Mouse (Mus musculus) testis, postnatal 14 days (tissue): Measurements from ENCODE around the gene Dazap2.

Source experiments
- DNase-seq: peaks from one replicate; pipeline ENCODE4 v3.0.0; 2021; ENCODE audit warnings: low spot score

Gene Dazap2

GRCm38 (mm10) chr15:100611951-100612350, 3.2 kb upstream of the Dazap2 start:
- DNase-seq, result no peak

- DNase-seq, result no peak
These were observed 2.7 kb upstream of the Dazap2 start for GRCm38 (mm10) chr15:100612432-100612831.

DNA sequence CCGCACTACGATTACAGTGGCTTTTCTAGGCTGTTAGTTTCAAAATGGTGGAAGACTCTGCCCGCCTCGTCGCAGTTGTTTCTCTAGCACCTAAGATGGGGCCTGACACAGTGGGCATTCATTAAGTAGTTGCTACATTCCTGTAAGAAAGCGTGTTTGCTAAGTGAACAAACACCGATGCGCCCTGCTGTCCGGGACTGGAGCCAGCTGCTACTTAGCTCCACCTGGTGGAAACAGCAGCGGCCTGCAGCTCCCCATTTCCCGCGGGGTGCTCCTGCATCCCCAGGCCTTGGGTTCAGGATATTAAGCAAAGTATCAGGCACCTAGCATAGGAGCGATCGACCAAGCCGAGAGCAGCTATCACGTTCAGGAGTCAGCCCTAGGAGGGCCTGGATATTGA, 1.6 kb upstream of the Dazap2 start:
- DNase-seq, result peak; percentile 81

- DNase-seq, result no peak
These were observed 742 bp upstream of the Dazap2 start for GRCm38 (mm10) chr15:100614218-100614995.

- DNase-seq, result peak; percentile 92
These were observed 674 bp downstream of the Dazap2 start for GRCm38 (mm10) chr15:100615825-100616220.

- DNase-seq, result no peak
These were observed 1.1 kb downstream of the Dazap2 start for GRCm38 (mm10) chr15:100616221-100616620.

DNA sequence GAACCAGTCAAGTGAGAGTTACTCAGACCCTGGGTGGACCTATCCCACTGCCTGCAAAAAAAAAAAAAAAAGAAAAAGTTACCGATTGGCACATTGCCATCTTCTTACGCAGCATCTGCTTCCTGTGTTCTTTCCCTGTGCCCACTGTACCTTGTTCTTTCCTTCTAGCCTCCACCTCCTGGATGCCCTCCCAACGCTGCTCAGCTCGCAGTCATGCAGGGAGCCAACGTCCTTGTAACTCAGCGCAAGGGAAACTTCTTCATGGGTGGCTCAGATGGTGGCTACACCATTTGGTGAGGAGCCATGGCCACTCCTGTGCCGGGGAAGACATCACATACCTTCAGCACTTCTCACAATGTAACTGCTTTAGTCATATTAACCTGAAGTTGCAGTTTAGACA, 4.1 kb downstream of the Dazap2 start:
- DNase-seq, result no peak

- peak; percentile 58 for DNase-seq
These were observed 6.5 kb downstream of the Dazap2 start for GRCm38 (mm10) chr15:100621671-100622070.

- no peak for DNase-seq
These were observed 7.0 kb downstream of the Dazap2 start for GRCm38 (mm10) chr15:100622164-100622563.

GRCm38 (mm10) chr15:100623754-100624153, 8.6 kb downstream of the Dazap2 start:
- DNase-seq, result no peak

DNA sequence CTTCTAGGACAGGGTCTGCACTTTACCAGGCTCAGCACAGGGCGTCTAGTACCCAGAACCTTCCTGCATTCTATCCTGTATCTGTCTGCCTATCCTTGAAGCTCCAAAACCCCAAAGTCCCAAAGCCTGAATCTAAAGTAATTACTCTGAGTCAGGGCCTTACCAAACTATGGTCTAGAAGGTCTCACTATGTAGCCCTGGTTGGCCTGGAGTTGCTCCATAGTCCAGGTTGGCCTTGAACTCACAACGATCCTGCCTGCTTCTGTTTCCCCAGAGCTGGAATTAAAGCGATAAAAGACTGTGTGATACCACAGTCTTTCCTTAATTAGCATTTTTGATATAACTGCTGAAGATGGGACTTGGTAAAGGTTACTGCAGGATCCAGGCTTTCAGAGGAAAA, 9.3 kb downstream of the Dazap2 start:
- no peak for DNase-seq

DNA sequence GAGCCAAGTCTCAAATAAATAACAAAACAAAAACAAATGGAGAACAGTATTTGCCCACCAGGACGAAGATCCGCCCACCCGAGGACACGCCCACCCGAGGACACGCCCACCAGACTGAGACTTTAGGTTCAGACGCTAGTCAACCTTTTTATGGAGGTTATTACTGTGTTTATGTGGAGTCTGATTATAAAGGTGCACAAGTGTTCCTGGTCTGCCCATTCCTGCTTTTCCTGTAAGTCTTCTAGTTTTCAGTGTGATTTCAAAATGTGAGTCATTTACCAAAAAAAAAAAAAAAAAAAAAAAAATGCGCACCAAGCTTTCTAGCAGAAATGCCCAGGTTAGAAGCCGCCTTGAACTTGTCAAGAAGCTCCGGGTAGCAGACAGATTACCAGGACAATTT, 12.1 kb downstream of the Dazap2 start:
- no peak for DNase-seq

- no peak for DNase-seq
These were observed 12.7 kb downstream of the Dazap2 start for GRCm38 (mm10) chr15:100627774-100628370.

GRCm38 (mm10) chr15:100628797-100629196, 13.6 kb downstream of the Dazap2 start:
- no peak for DNase-seq

GRCm38 (mm10) chr15:100630126-100630525, 15.0 kb downstream of the Dazap2 start:
- no peak for DNase-seq

DNA sequence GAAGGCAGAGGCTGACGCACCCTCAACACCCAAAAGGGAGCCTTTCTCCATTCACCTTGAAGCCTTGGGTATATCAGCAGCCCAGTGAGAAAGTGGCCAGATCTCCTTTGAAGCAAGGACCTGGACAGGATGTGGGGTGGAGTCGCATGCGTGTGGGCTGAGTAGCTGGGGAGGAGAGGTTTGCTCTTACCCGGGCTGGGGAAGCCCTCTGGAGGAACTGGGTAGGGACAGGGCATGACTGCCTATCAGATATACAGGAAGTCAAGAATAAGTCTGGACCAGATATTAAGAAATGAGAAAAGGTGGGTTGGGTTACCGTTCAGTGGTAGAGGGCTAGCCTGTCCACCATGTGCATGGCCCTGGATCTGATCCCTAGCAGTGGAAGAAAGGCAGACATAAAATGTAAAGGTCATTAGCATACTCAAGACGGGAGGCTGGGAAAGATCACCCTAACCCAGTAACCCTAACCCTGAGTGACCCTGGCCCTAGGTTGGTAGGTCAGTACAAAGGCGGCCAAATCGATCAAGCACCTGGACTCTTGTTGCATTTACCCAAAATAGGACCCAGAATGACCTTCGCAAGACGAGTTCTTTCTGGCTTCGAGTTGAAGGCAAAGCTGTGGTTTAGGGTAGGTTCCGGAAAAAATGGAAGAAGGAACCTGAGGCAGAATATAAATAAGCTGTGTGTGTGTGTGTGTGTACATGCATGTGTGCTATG, 16.5 kb downstream of the Dazap2 start:
- no peak for DNase-seq

- DNase-seq, result no peak
These were observed 17.2 kb downstream of the Dazap2 start for GRCm38 (mm10) chr15:100632323-100632722.

DNA sequence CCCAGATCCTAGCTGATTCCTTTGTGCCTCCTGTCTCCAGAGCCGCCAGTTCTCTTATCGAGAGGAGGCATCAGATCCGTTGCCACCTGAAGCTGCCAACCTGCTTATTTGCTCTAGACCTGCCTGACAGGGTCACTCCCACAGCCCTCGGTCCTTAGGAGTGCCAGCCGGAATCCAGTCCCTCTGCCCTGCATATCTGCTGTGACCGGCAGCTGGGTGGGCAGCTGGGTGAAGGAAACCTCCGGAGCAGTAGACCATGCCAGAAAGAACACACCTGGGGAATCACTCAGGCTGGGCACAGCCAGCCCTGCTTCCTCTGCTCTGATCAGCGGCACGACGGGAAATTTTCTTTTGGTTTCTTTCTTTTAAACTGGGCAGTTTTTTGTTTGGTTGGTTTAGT, 18.2 kb downstream of the Dazap2 start:
- DNase-seq, result no peak

DNA sequence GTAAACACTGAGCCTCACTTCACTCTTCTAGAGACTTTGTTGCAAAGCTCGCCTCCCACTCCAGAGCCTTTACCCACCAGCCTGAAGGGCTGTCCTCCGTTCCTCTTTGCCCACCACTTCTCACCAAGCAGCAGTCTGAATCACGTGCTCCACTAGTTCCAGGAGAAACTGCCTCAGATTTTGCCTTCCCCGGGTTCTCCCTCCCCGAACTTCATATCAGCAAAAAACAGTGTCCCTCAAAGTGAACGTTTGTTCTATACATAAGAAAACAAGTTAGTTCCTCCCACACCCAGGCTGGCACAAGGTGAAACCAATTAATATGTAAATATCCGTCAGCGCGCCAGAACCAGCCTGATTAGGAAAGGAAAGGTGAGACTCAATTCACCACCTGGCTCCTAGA, 20.1 kb downstream of the Dazap2 start:
- DNase-seq, result peak; percentile 68

DNA sequence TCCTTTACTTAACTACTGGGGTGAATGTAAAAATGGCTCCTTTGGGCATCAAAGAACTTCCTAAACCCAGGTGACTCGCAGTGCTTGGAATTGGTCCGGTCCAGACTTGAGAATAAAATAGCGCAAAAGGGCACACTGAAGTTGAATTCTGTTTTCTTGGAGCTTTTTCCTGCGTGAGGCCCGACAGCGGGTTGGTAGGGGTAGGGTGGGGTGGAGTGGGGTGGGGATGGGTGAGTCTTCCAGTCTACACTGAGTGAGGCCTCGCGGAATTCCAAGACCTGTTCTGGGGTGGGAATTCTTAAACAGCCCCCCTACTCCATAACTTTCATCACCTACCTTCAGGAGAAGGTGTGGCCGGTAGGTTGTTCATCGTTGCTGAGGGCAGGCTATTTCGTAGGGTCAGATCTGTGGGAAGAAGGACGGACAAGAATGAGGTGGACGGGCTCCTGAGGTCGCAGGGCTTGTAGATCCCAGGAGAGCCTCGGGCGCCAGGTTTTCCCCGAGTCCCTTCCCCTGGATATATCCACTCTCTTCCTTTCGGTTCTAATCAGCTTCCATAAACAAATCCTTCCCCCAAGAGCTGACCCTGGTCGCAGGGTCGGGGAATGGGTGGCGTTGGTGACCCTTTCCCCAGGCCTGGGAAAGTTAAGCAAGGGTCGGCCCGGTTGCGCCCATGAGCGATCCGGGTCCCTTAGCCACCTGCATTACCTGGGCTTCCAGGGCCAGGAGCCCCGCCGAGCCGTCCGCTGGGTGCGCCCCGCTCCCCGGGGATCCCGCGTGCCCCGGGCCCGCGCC, 20.9 kb downstream of the Dazap2 start:
- DNase-seq, result no peak

DNA sequence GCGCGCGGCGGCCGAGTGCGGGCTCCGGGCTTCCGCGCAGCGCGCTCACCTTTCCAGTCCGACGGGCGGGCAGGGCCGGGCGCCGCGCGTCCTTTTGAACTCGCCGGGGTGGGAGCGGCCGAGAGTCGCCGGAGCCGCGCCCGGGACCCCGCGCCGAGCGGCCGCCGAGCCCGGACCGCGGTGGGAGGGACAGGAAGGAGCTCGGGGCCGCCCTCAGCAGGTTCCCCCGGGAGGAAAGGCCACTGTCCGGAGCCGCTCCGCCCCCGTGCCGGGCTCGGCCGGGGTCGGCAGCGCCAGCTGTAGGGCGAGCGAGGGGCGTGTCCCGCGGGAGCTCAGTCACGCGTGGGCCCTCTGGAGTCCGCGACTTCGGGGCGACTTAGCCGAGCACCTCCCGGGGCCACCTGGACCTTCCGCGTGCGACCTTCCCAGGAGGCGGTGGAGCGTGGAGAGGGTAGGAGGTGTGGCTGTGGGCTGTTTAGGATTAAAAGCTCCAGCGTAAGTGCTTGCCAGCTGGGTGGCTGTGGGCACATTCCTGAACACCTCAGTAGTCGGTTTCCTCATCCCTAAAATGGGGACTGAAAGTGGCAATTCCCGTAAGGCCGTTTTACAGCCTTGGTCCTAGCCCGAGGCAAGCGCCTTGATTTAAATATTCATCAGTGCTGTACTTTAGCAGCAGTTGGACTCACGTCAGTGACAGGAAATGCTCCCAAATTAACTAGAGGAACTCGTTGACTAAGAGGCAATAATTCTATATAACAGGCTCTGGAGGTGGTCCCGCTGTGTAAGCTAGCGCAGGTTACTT, 21.8 kb downstream of the Dazap2 start, which contains the start of gene Smagp:
Smagp (minus strand) TSS at position 241 of the 802 bp plus-strand sequence.
- DNase-seq, result peak; percentile 51
